Mouse (Mus musculus): ENCODE results near the gene Tle4. TPM values are rescaled to one million over a fixed set of nuclear protein-coding genes. Genes with fewer than 3 reads are reported as not detected.
A peak's percentile ranks its signal among the peaks of the same experiment; 100 is the strongest.

Gene Tle4
- polyA plus RNA-seq, 1 experiment from 2014 or later: 15.4 TPM

DNA sequence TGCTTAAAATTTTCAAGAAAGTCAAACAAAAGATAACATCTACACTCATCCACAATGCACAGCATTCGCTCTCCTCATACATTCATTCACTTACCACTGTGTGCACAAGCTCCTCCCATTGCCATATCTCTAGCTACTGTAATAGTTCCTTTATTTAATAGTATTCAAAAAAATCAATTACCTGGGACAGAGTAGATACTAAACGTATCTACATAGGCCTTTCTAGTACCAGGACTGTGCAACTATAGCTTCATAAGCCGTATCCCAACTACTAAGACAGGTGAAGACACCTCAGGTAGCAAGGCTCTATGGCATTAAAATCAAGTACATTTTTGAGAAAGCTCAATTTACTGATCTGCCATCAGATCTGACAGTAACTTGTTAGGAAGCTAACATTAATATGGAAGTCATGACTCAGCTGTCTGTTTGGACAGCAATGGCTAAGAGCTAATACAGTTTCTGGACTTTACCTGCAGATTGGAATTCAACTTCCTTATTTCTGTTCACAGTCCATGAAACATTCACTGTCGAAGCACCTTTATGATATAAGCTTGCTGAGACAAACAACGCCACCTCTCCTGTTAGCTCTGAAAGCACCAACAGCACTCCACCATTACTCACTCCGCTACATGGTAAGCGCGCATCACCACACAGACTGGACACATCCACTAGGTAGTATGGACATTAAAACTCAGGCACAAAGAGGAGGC lies 50.6 kb downstream of the Tle4 start:
- H3K4me1 ChIP-seq: no peaks in the 10 kb centered on the region
- no peak overlapping the region for H3K4me2 ChIP-seq
- H3K36me3 ChIP-seq: no peaks in the 10 kb centered on the region
- H3K27me3 ChIP-seq: no peaks in the 10 kb centered on the region
- 95% methylated on average over 8 of the region's 8 CpGs for WGBS
- H3K9me3 ChIP-seq (replicated peaks): no peaks in the 10 kb centered on the region
- H3K27ac ChIP-seq: no peak overlapping the region
- no peak for ATAC-seq (replicated peaks; ENCODE audit: low FRiP score)
- no peak overlapping the region for H3K9ac ChIP-seq
- H3K4me3 ChIP-seq (replicated peaks): no peak overlapping the region

- no peak overlapping the region for H3K27ac ChIP-seq
- no peaks in the 10 kb centered on the region for H3K9me3 ChIP-seq (replicated peaks)
- 87% methylated on average over 1 of the region's 1 CpGs for WGBS
- no peak for ATAC-seq (replicated peaks; ENCODE audit: low FRiP score)
- H3K4me1 ChIP-seq: no peaks in the 10 kb centered on the region
- H3K4me2 ChIP-seq: no peak overlapping the region
- no peaks in the 10 kb centered on the region for H3K36me3 ChIP-seq
- H3K27me3 ChIP-seq: no peaks in the 10 kb centered on the region
- no peak overlapping the region for H3K9ac ChIP-seq
- H3K4me3 ChIP-seq (replicated peaks): no peak overlapping the region
Measured at GRCm38 (mm10) chr19:14545485-14545884, 52.4 kb downstream of the Tle4 start.

GRCm38 (mm10) chr19:14543305-14543704 lies 54.5 kb downstream of the Tle4 start:
- Histone ChIP-seq H3K36me3 (no peaks in the 10 kb centered on the region), H3K4me1 (no peaks in the 10 kb centered on the region), H3K27me3 (no peaks in the 10 kb centered on the region), H3K9ac (no peak overlapping the region), H3K9me3 (replicated peaks) (no peaks in the 10 kb centered on the region), H3K27ac (no peak overlapping the region), H3K4me2 (no peak overlapping the region), H3K4me3 (replicated peaks) (no peak overlapping the region)
- ATAC-seq (replicated peaks; ENCODE audit: low FRiP score): no peak
- WGBS: 79% methylated on average over 1 of the region's 1 CpGs

DNA sequence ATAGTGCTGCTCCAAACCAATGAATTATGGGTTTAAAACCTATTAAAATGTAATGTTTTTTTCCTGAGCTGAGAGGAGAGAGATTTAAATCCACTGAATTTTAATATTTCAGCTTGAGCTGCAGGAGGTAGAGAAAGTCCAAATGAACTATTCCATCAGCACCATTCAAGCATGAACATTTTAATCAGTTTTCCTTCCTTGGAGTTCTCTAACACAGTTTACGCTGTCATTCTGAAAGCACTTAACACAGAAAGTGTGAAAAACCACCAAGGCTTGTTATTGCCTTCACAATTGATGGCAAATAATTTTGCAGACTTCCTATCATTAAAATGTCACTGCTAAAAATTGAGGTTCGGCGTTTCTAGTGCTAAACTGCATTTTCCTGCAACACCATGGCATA lies 57.2 kb downstream of the Tle4 start:
- no peaks in the 10 kb centered on the region for H3K36me3 ChIP-seq
- no peak overlapping the region for H3K4me2 ChIP-seq
- no peak overlapping the region for H3K27ac ChIP-seq
- H3K9ac ChIP-seq: no peak overlapping the region
- whole genome bisulfite sequencing: 69% methylated on average over 3 of the region's 3 CpGs
- H3K9me3 ChIP-seq (replicated peaks): no peaks in the 10 kb centered on the region
- no peaks in the 10 kb centered on the region for H3K27me3 ChIP-seq
- H3K4me3 ChIP-seq (replicated peaks): no peak overlapping the region
- ATAC-seq (replicated peaks; ENCODE audit: low FRiP score): no peak
- H3K4me1 ChIP-seq: no peaks in the 10 kb centered on the region

DNA sequence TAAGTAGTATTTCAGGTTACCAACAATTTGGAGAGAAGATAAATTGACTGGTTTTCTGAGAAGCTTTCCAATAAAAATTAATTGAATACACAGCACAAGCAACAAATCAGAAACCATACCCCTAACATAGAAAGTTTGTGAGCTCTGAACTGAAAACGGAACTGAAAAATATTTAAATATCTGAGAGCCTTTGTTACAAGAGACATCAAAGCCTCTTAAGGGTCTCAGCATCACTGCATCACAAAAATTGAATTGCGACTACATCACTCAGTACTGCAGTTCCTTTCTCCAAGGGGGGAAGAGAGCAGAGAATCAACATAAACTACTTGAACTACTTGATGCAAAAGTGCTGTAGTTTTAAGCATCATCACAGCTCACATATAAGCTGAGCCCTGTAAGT lies 61.2 kb downstream of the Tle4 start:
- no peak for ATAC-seq (replicated peaks; ENCODE audit: low FRiP score)
- no peak overlapping the region for H3K27ac ChIP-seq
- H3K4me2 ChIP-seq: no peak overlapping the region
- H3K4me1 ChIP-seq: no peaks in the 10 kb centered on the region
- H3K9me3 ChIP-seq (replicated peaks): no peaks in the 10 kb centered on the region
- H3K27me3 ChIP-seq: no peaks in the 10 kb centered on the region
- no peak overlapping the region for H3K9ac ChIP-seq
- no peak overlapping the region for H3K4me3 ChIP-seq (replicated peaks)
- 88% methylated on average over 2 of the region's 2 CpGs for WGBS
- H3K36me3 ChIP-seq: peaks cover 8% of the 10 kb centered on the region; the same call in 1 of the 2 replicates

DNA sequence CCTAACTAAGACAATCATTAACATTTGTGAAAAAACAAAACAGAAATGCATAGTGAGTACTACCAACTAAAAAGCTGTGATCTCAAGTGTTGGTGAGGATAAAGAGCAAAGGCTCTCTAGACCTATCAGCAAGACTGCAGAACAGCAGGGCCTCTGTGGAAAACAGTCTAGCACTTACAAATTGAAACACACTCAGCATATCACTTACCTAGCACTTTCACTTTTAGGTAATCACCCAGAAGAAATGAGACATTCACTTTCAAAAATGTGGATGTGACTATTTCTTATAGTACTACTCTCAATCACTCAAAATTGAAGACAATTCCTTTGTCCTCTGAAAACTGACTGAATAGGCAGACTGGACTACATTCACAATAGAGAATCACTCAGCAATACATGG lies 63.4 kb downstream of the Tle4 start:
- Histone ChIP-seq H3K9ac (no peak overlapping the region), H3K4me2 (no peak overlapping the region), H3K36me3 (peaks cover 8% of the 10 kb centered on the region; the same call in 1 of the 2 replicates), H3K4me3 (replicated peaks) (no peak overlapping the region), H3K4me1 (no peaks in the 10 kb centered on the region), H3K9me3 (replicated peaks) (no peaks in the 10 kb centered on the region), H3K27ac (no peak overlapping the region), H3K27me3 (no peaks in the 10 kb centered on the region)
- no peak for ATAC-seq (replicated peaks; ENCODE audit: low FRiP score)

DNA sequence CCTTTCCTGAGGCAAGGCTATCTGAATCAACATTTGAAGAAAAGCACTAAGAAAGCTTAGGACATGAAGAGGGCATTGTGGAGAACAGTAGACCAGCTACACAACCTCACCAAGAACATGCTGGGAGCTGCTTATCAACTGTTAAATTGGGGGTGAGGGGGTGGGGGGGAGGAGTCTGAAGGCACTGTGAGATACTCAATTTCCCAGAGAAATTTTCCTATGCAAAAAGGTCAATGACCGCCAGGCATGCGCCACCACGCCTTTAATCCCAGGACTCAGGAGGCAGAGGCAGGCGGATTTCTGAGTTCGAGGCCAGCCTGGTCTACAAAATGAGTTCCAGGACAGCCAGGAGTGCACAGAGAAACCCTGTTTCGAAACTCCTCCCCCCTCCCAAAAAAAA lies 65.0 kb downstream of the Tle4 start:
- Histone ChIP-seq H3K9ac (no peak overlapping the region), H3K27ac (no peak overlapping the region), H3K27me3 (no peaks in the 10 kb centered on the region), H3K9me3 (replicated peaks) (no peaks in the 10 kb centered on the region), H3K36me3 (peaks cover 8% of the 10 kb centered on the region; the same call in 1 of the 2 replicates), H3K4me3 (replicated peaks) (no peak overlapping the region), H3K4me1 (no peaks in the 10 kb centered on the region), H3K4me2 (no peak overlapping the region)
- WGBS: 98% methylated on average over 6 of the region's 6 CpGs
- no peak for ATAC-seq (replicated peaks; ENCODE audit: low FRiP score)

DNA sequence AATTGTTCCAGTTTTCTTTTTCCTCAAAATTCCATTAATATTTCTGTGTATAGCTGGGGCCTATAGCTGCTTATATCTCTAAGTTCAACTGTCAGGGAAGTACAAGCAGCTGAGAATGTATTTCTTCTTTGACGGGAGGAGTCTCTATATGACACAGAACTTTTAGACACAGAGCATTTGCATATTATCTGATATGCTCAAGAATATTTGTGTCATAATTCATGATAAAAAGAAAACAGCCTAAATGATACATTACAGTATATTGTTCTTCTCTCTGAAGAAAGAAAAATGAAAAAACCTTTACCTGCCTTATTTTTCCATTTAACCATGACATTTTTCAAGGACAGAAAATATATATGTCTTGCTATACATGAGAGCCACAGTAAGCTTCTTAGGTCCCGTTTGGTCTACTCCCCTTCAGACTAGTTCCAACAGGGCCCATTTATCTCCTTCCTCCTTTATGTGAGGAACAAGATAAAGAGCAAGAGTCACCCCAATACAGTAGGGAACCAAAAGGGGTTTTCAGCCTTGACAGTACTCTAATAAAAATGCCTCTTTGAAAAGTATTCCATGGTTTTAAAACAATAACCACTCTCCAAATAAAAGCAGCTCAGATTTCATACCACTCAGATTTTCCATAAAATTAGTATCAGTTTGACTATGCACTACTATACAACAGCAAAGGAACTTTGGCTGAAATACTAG lies 77.6 kb downstream of the Tle4 start:
- Histone ChIP-seq H3K4me2 (no peak overlapping the region), H3K27me3 (no peaks in the 10 kb centered on the region), H3K4me3 (replicated peaks) (no peak overlapping the region), H3K36me3 (peaks cover 6% of the 10 kb centered on the region; the same call in 1 of the 2 replicates), H3K9ac (no peak overlapping the region), H3K9me3 (replicated peaks) (no peaks in the 10 kb centered on the region), H3K27ac (no peak overlapping the region), H3K4me1 (no peaks in the 10 kb centered on the region)
- no peak for ATAC-seq (replicated peaks; ENCODE audit: low FRiP score)
- WGBS: 59% methylated on average over 2 of the region's 2 CpGs

- no peak for ATAC-seq (replicated peaks; ENCODE audit: low FRiP score)
- Histone ChIP-seq H3K27ac (no peak overlapping the region), H3K9me3 (replicated peaks) (no peaks in the 10 kb centered on the region), H3K4me3 (replicated peaks) (no peak overlapping the region), H3K4me1 (0 out of 2 replicates have a peak, but pooled peaks cover 3% of the 10 kb centered on the region), H3K4me2 (no peak overlapping the region), H3K36me3 (peaks cover 6% of the 10 kb centered on the region; the same call in 1 of the 2 replicates), H3K27me3 (no peaks in the 10 kb centered on the region), H3K9ac (no peak overlapping the region)
- WGBS: 91% methylated on average over 7 of the region's 7 CpGs
Measured at GRCm38 (mm10) chr19:14519186-14519585, 78.7 kb downstream of the Tle4 start.

GRCm38 (mm10) chr19:14518438-14519044 lies 79.3 kb downstream of the Tle4 start:
- no peaks in the 10 kb centered on the region for H3K27me3 ChIP-seq
- H3K9ac ChIP-seq: no peak overlapping the region
- ATAC-seq (replicated peaks; ENCODE audit: low FRiP score): peak; percentile 52; the same call in 1 of the 2 replicates
- H3K4me2 ChIP-seq: no peak overlapping the region
- H3K27ac ChIP-seq: no peak overlapping the region
- H3K36me3 ChIP-seq: peaks cover 6% of the 10 kb centered on the region; the same call in 1 of the 2 replicates
- WGBS: 50% methylated on average over 9 of the region's 9 CpGs
- no peaks in the 10 kb centered on the region for H3K9me3 ChIP-seq (replicated peaks)
- no peak overlapping the region for H3K4me3 ChIP-seq (replicated peaks)
- H3K4me1 ChIP-seq: 0 out of 2 replicates have a peak, but pooled peaks cover 3% of the 10 kb centered on the region

DNA sequence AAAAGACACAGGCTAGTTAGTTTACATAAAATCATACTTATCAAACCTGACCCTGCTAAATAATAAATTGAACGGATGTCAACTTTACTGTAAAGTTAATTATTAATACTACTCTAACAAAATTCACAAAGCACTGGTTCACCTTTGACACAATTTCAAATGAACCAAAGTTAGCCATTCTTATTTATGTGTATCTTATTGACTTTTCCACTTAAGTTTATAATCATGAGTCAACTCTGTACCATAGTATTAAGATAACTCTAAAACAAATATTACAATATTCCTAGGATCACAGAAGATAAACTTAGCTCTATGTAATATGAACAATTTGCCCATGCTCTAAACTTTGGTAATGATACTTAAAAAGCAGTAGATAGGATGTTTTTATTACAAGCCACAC lies 81.4 kb downstream of the Tle4 start:
- H3K36me3 ChIP-seq: peaks cover 11% of the 10 kb centered on the region; the same call in 1 of the 2 replicates
- no peak overlapping the region for H3K9ac ChIP-seq
- 75% methylated on average over 1 of the region's 1 CpGs for WGBS
- no peak for ATAC-seq (replicated peaks; ENCODE audit: low FRiP score)
- H3K4me2 ChIP-seq: no peak overlapping the region
- H3K27me3 ChIP-seq: no peaks in the 10 kb centered on the region
- H3K9me3 ChIP-seq (replicated peaks): no peaks in the 10 kb centered on the region
- no peak overlapping the region for H3K4me3 ChIP-seq (replicated peaks)
- H3K4me1 ChIP-seq: 0 out of 2 replicates have a peak, but pooled peaks cover 3% of the 10 kb centered on the region
- no peak overlapping the region for H3K27ac ChIP-seq

- no peak overlapping the region for H3K4me2 ChIP-seq
- no peak for ATAC-seq (replicated peaks; ENCODE audit: low FRiP score)
- no peak overlapping the region for H3K9ac ChIP-seq
- H3K36me3 ChIP-seq: peaks cover 5% of the 10 kb centered on the region; the same call in 1 of the 2 replicates
- H3K9me3 ChIP-seq (replicated peaks): no peaks in the 10 kb centered on the region
- no peak overlapping the region for H3K27ac ChIP-seq
- WGBS: 47% methylated on average over 4 of the region's 4 CpGs
- peaks cover 23% of the 10 kb centered on the region for H3K4me1 ChIP-seq
- no peaks in the 10 kb centered on the region for H3K27me3 ChIP-seq
- H3K4me3 ChIP-seq (replicated peaks): no peak overlapping the region
Measured at GRCm38 (mm10) chr19:14508819-14509218, 89.0 kb downstream of the Tle4 start.

Measured in kidney, embryonic 15.5 days (tissue).